Mouse (Mus musculus) hindbrain, embryonic 13.5 days (tissue): ENCODE results near the gene Shmt2. TPM values are rescaled to one million over a fixed set of nuclear protein-coding genes. Genes with fewer than 3 reads are reported as not detected.
A peak's percentile ranks its signal among the peaks of the same experiment; 100 is the strongest.

Experiments used
- ATAC-seq: fragments of 200-750 bp; cut with Nextera tagmentation; 2 replicates; pipeline ENCODE4 v1.8.0; 2017; ENCODE audit warnings: moderate TSS enrichment; ENCODE audit not compliant: low FRiP score
- H3K27ac ChIP-seq: fragments of 300-500 bp; sonication (generic); 2 replicates; pipeline ENCODE4 v1.5.1; 2015; ENCODE audit warnings: inconsistent platforms, mild to moderate bottlenecking, moderate library complexity
- H3K27me3 ChIP-seq: fragments of 300-500 bp; sonication (generic); 2 replicates; pipeline ENCODE4 v1.6.1; 2015; ENCODE audit warnings: mild to moderate bottlenecking, inconsistent platforms
- H3K36me3 ChIP-seq: fragments of 300-500 bp; sonication (generic); 2 replicates; pipeline ENCODE4 v1.6.1; 2015; ENCODE audit warnings: mild to moderate bottlenecking, inconsistent platforms
- H3K4me1 ChIP-seq: fragments of 300-500 bp; sonication (generic); replicated peaks from 2 replicates; pipeline ENCODE4 v1.6.1; 2015; ENCODE audit warnings: inconsistent platforms
- H3K4me2 ChIP-seq: fragments of 300-500 bp; sonication (generic); 2 replicates; pipeline ENCODE4 v1.6.1; 2015; ENCODE audit warnings: inconsistent platforms, mild to moderate bottlenecking, moderate library complexity
- H3K4me3 ChIP-seq: fragments of 300-500 bp; sonication (generic); 2 replicates; pipeline ENCODE4 v1.5.1; 2015; ENCODE audit warnings: mild to moderate bottlenecking, inconsistent platforms
- H3K9ac ChIP-seq: fragments of 300-500 bp; sonication (generic); 2 replicates; pipeline ENCODE4 v1.6.1; 2015; ENCODE audit warnings: mild to moderate bottlenecking, inconsistent platforms
- H3K9me3 ChIP-seq: fragments of 300-500 bp; sonication (generic); 2 replicates; pipeline ENCODE4 v1.6.1; 2016; ENCODE audit warnings: inconsistent platforms
- WGBS: fragments of 180-500 bp; shearing (Covaris S2); methylation state at CpG from one replicate; pipeline ENCODE4 v1.1.7; 2015; 5-methylcytosine and 5-hydroxymethylcytosine counted together
- polyA plus RNA-seq: library from polyadenylated mRNA; unstranded; fragments of >200 nt; fragmentation: Nextera tagmentation; extraction: Ambion mirVana; gene quantifications from 2 replicates; pipeline ENCODE4 v1.2.1, GENCODE M21; 2015

Gene Shmt2
- polyA plus RNA-seq, 1 experiment from 2014 or later = 57.5 TPM

DNA sequence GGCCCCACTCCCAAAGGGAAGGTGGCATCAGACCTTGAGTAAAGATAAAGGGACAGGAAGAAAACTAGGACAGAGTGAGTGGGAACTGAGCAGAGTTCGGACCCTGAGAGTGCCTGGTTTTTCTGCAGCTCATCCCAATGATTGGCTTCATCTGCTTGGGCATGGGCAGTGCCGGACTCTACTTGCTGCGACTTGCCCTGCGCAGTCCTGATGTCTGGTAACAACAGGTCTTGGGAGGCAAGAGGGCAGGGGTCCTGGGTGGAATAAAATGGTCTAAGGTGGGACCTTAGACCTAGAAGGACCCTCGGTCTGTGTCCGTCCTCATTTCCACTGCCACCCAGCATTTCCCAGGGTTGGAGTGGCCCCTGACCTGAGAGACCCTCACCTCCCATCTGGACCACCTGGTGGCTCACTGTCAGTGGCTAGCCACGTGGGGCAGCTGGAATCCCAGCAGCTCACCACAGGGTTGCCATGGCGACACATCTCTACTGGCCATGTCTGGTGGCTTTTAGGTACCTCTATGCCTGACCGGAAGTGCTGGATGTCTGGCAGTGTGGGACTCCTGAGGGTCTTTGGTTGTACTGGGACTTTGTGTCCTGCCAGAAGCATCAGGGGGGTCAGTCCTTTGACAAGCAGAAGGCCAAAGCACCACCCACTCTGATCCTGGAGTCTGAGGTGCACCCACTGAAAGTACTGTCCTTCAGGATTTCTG is 6.8 kb downstream of the Shmt2 start:
- no peak overlapping the region for H3K4me3 ChIP-seq
- no peak overlapping the region for H3K9ac ChIP-seq
- H3K9me3 ChIP-seq = no peaks in the 10 kb centered on the region
- H3K4me1 ChIP-seq = peaks cover 84% of the 10 kb centered on the region
- peaks cover 43% of the 10 kb centered on the region for H3K27me3 ChIP-seq
- 25% methylated on average over 9 of the region's 9 CpGs for WGBS
- H3K4me2 ChIP-seq = peak overlapping the region; percentile 36; the same call in 1 of the 2 replicates
- H3K36me3 ChIP-seq = peaks cover 24% of the 10 kb centered on the region
- no peak for ATAC-seq
- H3K27ac ChIP-seq = peak overlapping the region; percentile 44; the same call in 1 of the 2 replicates

DNA sequence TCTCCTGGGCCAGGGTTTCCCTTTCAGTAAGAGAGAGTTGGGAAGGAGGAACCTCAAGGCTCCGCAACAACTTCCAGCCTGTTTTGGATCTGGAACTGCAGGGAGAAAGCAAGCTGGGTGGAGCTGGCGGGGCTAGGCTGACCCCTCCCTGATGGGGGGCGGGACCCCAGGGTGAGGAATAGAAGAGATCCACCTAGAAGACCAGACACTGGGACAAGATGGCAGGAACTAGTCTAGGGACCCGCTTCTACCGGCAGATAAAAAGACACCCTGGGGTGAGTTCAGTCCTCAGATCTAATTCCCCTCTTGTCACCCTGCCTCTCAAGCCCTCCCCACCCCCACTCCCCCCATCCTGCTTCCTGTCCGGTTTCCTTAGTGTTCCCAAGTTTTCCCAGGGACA is 7.5 kb downstream of the Shmt2 start, which contains the start of gene Ndufa4l2:
TSS of gene Ndufa4l2 (plus strand) at position 204 of the 400 bp plus-strand sequence.
- H3K36me3 ChIP-seq = peaks cover 18% of the 10 kb centered on the region
- H3K27ac ChIP-seq = peak within 1 kb of the TSS; percentile 100
- ATAC-seq = no peak
- H3K4me2 ChIP-seq = peak within 1 kb of the TSS; percentile 78
- 13% methylated on average over 6 of the region's 6 CpGs for WGBS
- H3K9ac ChIP-seq = peak within 1 kb of the TSS; percentile 53; the same call in 1 of the 2 replicates
- no peaks in the 10 kb centered on the region for H3K9me3 ChIP-seq
- peak within 1 kb of the TSS; percentile 41; the same call in 1 of the 2 replicates for H3K4me3 ChIP-seq
- peaks cover 84% of the 10 kb centered on the region for H3K4me1 ChIP-seq
- peaks cover 40% of the 10 kb centered on the region for H3K27me3 ChIP-seq

GRCm38 (mm10) chr10:127514111-127514698 is 8.0 kb downstream of the Shmt2 start:
- Histone ChIP-seq H3K4me1 (peaks cover 90% of the 10 kb centered on the region), H3K27ac (peak overlapping the region; percentile 100), H3K36me3 (peaks cover 17% of the 10 kb centered on the region), H3K27me3 (peaks cover 40% of the 10 kb centered on the region), H3K9me3 (no peaks in the 10 kb centered on the region), H3K9ac (0 out of 2 replicates have a peak overlapping the region, but pooled peaks have one; percentile 53), H3K4me2 (peak overlapping the region; percentile 78), H3K4me3 (no peak overlapping the region)
- ATAC-seq = no peak
- 13% methylated on average over 13 of the region's 13 CpGs for WGBS

DNA sequence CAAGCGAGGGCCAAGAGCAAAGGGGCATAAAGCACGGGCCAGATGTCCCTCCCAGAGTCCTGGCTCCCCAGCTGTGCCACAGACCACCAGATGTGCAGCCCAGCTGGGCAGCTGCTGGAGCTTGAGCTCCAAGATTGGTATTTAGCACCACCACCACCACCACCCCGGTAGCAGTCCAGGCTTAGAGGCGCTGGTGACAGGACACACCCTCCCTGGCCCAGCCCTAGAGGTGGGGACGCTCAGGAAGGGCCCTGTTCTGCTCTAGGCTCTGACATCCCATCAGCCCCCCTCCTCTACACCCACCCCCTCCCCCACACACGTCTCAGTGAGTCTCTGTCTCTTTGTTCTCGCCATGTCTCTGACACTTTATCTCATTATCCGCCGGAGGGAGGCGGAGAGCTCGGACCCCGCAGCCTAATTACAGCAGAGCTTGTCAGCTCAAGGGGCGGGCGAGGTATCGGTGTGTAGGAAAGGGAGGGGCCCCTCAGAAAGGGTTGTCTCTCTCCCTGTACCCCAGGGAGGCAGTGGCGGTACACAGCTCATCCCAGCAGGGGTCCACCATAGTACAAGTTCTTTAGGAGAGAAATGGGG is 8.6 kb downstream of the Shmt2 start:
- WGBS = 2% methylated on average over 16 of the region's 16 CpGs
- Histone ChIP-seq H3K9me3 (no peaks in the 10 kb centered on the region), H3K27ac (peak overlapping the region; percentile 100), H3K9ac (peak overlapping the region; percentile 53), H3K4me2 (peak overlapping the region; percentile 78), H3K36me3 (peaks cover 12% of the 10 kb centered on the region), H3K27me3 (peaks cover 38% of the 10 kb centered on the region), H3K4me3 (peak overlapping the region; percentile 41; the same call in 1 of the 2 replicates), H3K4me1 (peaks cover 96% of the 10 kb centered on the region)
- ATAC-seq = no peak

DNA sequence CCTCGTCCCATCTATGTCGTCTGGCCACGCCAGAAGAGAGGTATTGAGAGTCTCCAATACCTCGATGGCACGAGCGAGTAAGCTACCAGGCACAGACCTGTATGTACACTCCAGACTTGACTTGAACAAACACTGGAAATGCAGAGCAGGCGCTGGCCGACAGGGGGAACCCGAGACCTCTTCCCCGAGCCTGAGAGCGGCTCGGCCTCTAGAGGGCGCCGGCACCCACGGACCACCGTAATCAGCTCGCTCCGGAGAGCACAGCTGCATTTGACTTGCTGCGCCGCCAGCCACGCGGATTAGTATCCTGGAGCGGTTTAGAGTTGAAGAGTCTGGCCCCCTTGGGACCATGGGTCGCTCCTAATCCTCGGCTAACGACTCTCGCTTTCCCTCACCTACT is 9.4 kb downstream of the Shmt2 start:
- Histone ChIP-seq H3K36me3 (peaks cover 5% of the 10 kb centered on the region), H3K4me2 (peak overlapping the region; percentile 78), H3K9ac (peak overlapping the region; percentile 82), H3K9me3 (no peaks in the 10 kb centered on the region), H3K4me1 (peaks cover 99% of the 10 kb centered on the region), H3K27ac (peak overlapping the region; percentile 100), H3K4me3 (peak overlapping the region; percentile 41; the same call in 1 of the 2 replicates), H3K27me3 (peaks cover 30% of the 10 kb centered on the region)
- peak; percentile 9 for ATAC-seq
- under 1% methylated on average over 27 of the region's 27 CpGs for WGBS

GRCm38 (mm10) chr10:127512307-127512666 is 10.0 kb downstream of the Shmt2 start:
- no peaks in the 10 kb centered on the region for H3K36me3 ChIP-seq
- no peak for ATAC-seq
- 7% methylated on average over 7 of the region's 7 CpGs for WGBS

DNA sequence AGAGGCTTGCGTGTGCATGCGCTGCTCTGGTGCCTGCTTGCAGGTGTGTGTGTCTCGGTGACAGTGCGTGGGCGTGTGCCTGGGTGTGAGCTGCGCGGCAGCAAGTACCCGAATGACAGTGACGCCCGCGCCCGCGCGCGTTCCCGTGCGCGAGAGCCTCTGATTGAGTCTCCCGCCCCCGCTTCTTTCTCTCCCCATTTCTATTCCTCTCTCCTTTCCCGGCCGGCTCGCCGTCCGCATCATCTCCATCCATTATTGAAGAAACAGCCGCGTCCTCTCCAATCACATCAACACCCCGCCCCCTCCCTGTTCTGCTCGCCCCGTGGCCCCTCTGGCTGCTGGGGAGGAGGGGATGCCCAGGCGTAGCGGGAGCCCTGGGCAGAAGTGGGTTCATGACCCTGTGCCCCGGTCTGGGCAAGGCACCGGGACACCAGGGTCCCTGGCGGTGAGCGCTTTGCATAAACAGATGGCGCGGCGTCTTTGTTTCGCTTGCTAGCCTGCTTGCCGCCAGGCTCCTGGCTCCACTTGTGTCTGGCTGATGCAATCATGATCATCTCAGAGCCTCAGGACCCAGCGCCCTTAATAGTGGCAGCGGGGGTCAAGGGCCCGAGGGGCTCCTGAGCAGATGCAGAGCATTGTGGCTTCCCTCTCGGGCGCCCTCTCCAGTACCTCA is 10.5 kb downstream of the Shmt2 start:
- H3K9me3 ChIP-seq = no peaks in the 10 kb centered on the region
- peak overlapping the region; percentile 41 for H3K4me3 ChIP-seq
- peak overlapping the region; percentile 100 for H3K27ac ChIP-seq
- peak; percentile 9; the same call in 1 of the 2 replicates for ATAC-seq
- peaks cover 31% of the 10 kb centered on the region for H3K27me3 ChIP-seq
- peak overlapping the region; percentile 82 for H3K9ac ChIP-seq
- peaks cover 92% of the 10 kb centered on the region for H3K4me1 ChIP-seq
- H3K36me3 ChIP-seq = no peaks in the 10 kb centered on the region; the same call in 1 of the 2 replicates
- 0% methylated on average over 38 of the region's 46 CpGs for WGBS
- H3K4me2 ChIP-seq = peak overlapping the region; percentile 78

More at GRCm38 (mm10) chr10:127512307-127512666, 10.0 kb downstream of the Shmt2 start:
- Histone ChIP-seq H3K4me1 (peaks cover 98% of the 10 kb centered on the region), H3K4me2 (peak overlapping the region; percentile 78), H3K4me3 (peak overlapping the region; percentile 41), H3K27me3 (peaks cover 31% of the 10 kb centered on the region), H3K27ac (peak overlapping the region; percentile 100), H3K9ac (peak overlapping the region; percentile 82), H3K9me3 (no peaks in the 10 kb centered on the region)

- Histone ChIP-seq H3K9me3 (no peaks in the 10 kb centered on the region), H3K4me2 (peak overlapping the region; percentile 78), H3K36me3 (peaks cover 3% of the 10 kb centered on the region), H3K27me3 (peaks cover 37% of the 10 kb centered on the region), H3K9ac (peak overlapping the region; percentile 82), H3K27ac (peak overlapping the region; percentile 100), H3K4me3 (peak overlapping the region; percentile 41), H3K4me1 (peaks cover 85% of the 10 kb centered on the region)
- ATAC-seq = no peak
- 7% methylated on average over 11 of the region's 11 CpGs for WGBS
Measured at GRCm38 (mm10) chr10:127510895-127511617, 11.2 kb downstream of the Shmt2 start.

DNA sequence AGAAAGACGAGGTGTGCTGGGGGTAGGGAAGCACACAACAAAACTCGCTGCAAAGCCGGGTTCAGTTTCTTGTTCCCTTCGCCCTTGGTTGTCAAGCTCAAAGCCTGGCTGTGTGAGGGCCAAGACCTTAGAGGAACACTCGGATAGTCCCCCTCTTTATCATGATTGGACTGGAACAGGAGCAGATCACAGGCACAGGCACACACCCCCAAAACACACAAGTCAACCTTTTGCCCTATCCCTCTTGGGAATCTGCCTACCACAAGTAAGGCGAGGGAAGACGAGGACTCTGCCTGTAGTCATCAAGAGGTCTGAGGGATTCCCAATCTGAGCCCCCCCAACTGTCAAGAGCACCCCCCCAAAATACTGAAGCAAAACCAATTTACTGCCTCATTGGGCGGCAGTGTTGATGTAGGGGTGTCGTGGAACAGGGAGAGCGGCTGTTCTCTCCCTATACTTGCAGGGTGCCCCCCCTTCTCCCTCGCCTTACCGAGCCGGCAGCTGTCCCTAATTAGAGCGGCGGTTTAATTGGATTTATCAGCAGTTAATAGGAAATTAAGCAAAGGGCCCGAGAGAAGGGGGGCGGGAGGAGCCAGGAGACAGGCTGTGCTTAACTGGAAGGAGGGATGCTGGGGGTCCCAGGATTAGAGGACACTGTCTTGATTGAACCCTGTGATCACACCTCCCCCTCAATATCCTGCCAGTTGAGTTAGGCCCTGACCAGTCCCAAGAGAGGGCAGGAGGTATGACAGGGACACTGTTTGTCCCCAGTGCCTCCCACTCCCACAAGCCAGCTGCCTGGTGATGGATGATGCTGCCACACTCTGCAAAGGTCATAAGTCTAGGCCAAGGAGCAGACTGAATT is 12.2 kb downstream of the Shmt2 start:
- ATAC-seq = no peak
- 5% methylated on average over 17 of the region's 17 CpGs for WGBS

DNA sequence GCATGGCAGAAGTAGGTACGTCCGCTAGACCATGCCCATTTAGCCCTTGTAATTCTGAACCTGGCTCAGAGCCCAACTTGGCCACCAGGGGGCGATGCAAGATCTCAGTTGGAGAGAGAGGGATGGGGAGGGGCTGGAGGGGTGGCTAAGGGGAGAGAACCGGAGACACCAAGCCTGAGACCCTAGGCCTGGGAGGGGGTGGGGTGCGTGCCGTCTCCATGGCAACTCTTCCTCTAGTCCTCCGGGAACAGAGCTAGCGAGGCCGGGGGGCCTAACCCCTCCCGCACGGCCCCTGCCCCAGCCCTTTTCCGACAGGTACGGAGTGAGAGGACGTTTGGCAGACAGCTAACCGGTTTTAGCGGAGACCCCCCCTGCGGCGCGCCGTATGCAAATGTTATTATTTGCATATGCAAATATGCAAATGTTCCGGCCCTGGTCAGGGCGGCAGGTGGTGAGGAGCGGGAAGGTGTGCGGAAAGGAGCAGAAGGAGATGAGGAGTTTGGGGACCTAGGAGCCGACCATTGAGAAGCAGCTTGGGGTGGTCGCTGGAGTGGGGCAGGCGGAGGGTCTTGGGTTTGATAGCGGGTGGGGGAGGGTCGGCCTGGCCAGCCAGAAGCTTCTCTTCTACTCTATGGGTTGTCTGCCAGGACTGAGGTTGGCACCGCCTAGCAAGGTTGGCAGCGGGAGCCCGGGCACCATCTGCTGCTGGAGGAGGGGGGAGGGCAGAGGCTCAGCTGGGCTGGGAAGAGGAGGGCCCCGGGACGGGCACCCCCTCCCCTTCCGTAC is 13.0 kb downstream of the Shmt2 start:
- H3K9me3 ChIP-seq = no peaks in the 10 kb centered on the region
- H3K27ac ChIP-seq = peak overlapping the region; percentile 100
- under 1% methylated on average over 35 of the region's 35 CpGs for WGBS
- H3K36me3 ChIP-seq = peaks cover 16% of the 10 kb centered on the region
- peaks cover 24% of the 10 kb centered on the region for H3K27me3 ChIP-seq
- peak; percentile 65 for ATAC-seq
- H3K9ac ChIP-seq = peak overlapping the region; percentile 82
- peaks cover 67% of the 10 kb centered on the region for H3K4me1 ChIP-seq
- peak overlapping the region; percentile 78 for H3K4me2 ChIP-seq
- H3K4me3 ChIP-seq = peak overlapping the region; percentile 41

More for the DNA sequence above, 12.2 kb downstream of the Shmt2 start:
- peaks cover 75% of the 10 kb centered on the region for H3K4me1 ChIP-seq
- peak overlapping the region; percentile 100 for H3K27ac ChIP-seq
- peak overlapping the region; percentile 41; the same call in 1 of the 2 replicates for H3K4me3 ChIP-seq
- peaks cover 10% of the 10 kb centered on the region for H3K36me3 ChIP-seq
- H3K9ac ChIP-seq = peak overlapping the region; percentile 82
- H3K27me3 ChIP-seq = peaks cover 31% of the 10 kb centered on the region
- H3K4me2 ChIP-seq = peak overlapping the region; percentile 78
- no peaks in the 10 kb centered on the region for H3K9me3 ChIP-seq
